ENCODE assay signal across 25 mouse cellular contexts in genomic region chr9:60027234-60027633, GRCm38 (mm10).
A peak's percentile ranks its signal among the peaks of the same experiment; 100 is the strongest.
DNase-seq lines count a peak whose midpoint lies in the region; ATAC-seq and TF ChIP-seq lines count a peak whose summit lies in the region.
"Had no signal": no experiment of that assay in that cellular context is flagged by ENCODE, and none has a peak within 500 bp of the region (broad histone marks: within the 10 kb centered on the region; RNA-seq: fewer than 3 reads in every experiment).

No protein-coding gene starts in this region.

- no peaks in the 10 kb centered on the region for H3K36me3 ChIP-seq in heart, embryonic 14.5 days (ENCODE audit: control insufficient read depth, insufficient read depth, low read length)
- H3K36me3 ChIP-seq in midbrain, embryonic 10.5 days, result no peaks in the 10 kb centered on the region
- no peaks in the 10 kb centered on the region for H3K36me3 ChIP-seq in midbrain, postnatal 0 days (ENCODE audit: insufficient read depth, low read length)
- H3K36me3 ChIP-seq: forebrain, embryonic 10.5 days; heart, embryonic 15.5 days had no signal

- TF ChIP-seq CTCF in midbrain, postnatal 0 days (IDR thresholded peaks at IDR 0.05), result no peak

- 0 out of 2 replicates have a peak, but pooled peaks have one; percentile 3 for ATAC-seq in heart, embryonic 14.5 days (ENCODE audit: insufficient number of reproducible peaks, insufficient read depth, low FRiP score, low read depth)
- no peak for ATAC-seq in midbrain, postnatal 0 days (ENCODE audit: low FRiP score)
- ATAC-seq: activated CD4-positive, CD25-positive, alpha-beta regulatory T cell, adult 4 months; forebrain, embryonic 14.5 days; hindbrain, postnatal 0 days; inflammation-experienced regulatory T-cells, adult 6 months; intestine, embryonic 16.5 days had no signal

- H3K4me1 ChIP-seq in heart, embryonic 14.5 days (ENCODE audit: control insufficient read depth in 2 of 2, insufficient read depth in 2 of 2, low read length in 2 of 2), result peaks cover 0 to 5% of the 10 kb centered on the region in 2 experiments; a peak in 3 of 4 replicates
- peaks cover 55% of the 10 kb centered on the region for H3K4me1 ChIP-seq in midbrain, embryonic 10.5 days
- H3K4me1 ChIP-seq in midbrain, postnatal 0 days (ENCODE audit: insufficient read depth, low read length), result no peaks in the 10 kb centered on the region

- intact Hi-C loops in heart, postnatal 14 days (cut with DNase I), result no loop called here

- WGBS in heart, embryonic 14.5 days, result 80% methylated on average over 4 of the region's 4 CpGs
- WGBS in midbrain, embryonic 10.5 days, result 82% methylated on average over 4 of the region's 4 CpGs
- WGBS in midbrain, postnatal 0 days, result 77% methylated on average over 4 of the region's 4 CpGs

- no peaks in the 10 kb centered on the region for H3K9me3 ChIP-seq in heart, embryonic 14.5 days (ENCODE audit: control insufficient read depth, low read length)
- no peaks in the 10 kb centered on the region for H3K9me3 ChIP-seq in midbrain, embryonic 10.5 days (replicated peaks)
- no peaks in the 10 kb centered on the region for H3K9me3 ChIP-seq in midbrain, postnatal 0 days (ENCODE audit: low read length)
- H3K9me3 ChIP-seq: forebrain, embryonic 10.5 days; heart, embryonic 15.5 days had no signal

- no peak overlapping the region for H3K4me2 ChIP-seq in heart, embryonic 14.5 days (ENCODE audit: low read length)
- no peak overlapping the region for H3K4me2 ChIP-seq in midbrain, postnatal 0 days (ENCODE audit: low read depth, low read length, poor library complexity, severe bottlenecking)
- H3K4me2 ChIP-seq: heart, embryonic 11.5 days; heart, embryonic 15.5 days; hindbrain, embryonic 14.5 days had no signal

- H3K27ac ChIP-seq in heart, embryonic 14.5 days (replicated peaks in 1 of 2; ENCODE audit: control insufficient read depth in 1 of 2, insufficient read depth in 1 of 2, low read depth in 2 of 2, low read length in 2 of 2), result no peak overlapping the region
- 0 out of 2 replicates have a peak overlapping the region, but pooled peaks have one; percentile 13 for H3K27ac ChIP-seq in midbrain, embryonic 10.5 days (replicated peaks)
- H3K27ac ChIP-seq in midbrain, postnatal 0 days (ENCODE audit: low read depth, low read length), result no peak overlapping the region
- H3K27ac ChIP-seq: forebrain, embryonic 10.5 days; heart, adult 2 months; heart, embryonic 15.5 days; hindbrain, embryonic 14.5 days; hindbrain, postnatal 0 days had no signal

- no peaks in the 10 kb centered on the region for H3K27me3 ChIP-seq in heart, embryonic 14.5 days (ENCODE audit: control insufficient read depth, insufficient read depth, low read length)
- no peaks in the 10 kb centered on the region for H3K27me3 ChIP-seq in midbrain, embryonic 10.5 days (ENCODE audit: low read depth, poor library complexity, severe bottlenecking)
- no peaks in the 10 kb centered on the region for H3K27me3 ChIP-seq in midbrain, postnatal 0 days (ENCODE audit: insufficient read depth, low read length)
- H3K27me3 ChIP-seq: heart, embryonic 15.5 days had no signal

- no peak overlapping the region for H3K9ac ChIP-seq in heart, embryonic 14.5 days (ENCODE audit: low read length)
- no peak overlapping the region for H3K9ac ChIP-seq in midbrain, postnatal 0 days (replicated peaks; ENCODE audit: low read length, poor library complexity, severe bottlenecking)
- H3K9ac ChIP-seq: heart, embryonic 15.5 days; hindbrain, embryonic 14.5 days had no signal

- peak; percentile 57 to 75 for DNase-seq in adrenal gland, adult (ENCODE audit: inconsistent age in 2 of 2, low spot score in 1 of 2)
- DNase-seq in adrenal gland, adult 18-20 months (ENCODE audit: low spot score in 2 of 2), result no peak
- DNase-seq in adrenal gland, postnatal 14 days, result peak; percentile 24
- DNase-seq in adrenal gland, postnatal 10 days, result no peak
- no peak for DNase-seq in heart, postnatal 14 days
- no peak for DNase-seq in midbrain, embryonic 10.5 days (ENCODE audit: low spot score)
- DNase-seq in midbrain, postnatal 0 days (ENCODE audit: low spot score), result no peak
- DNase-seq: cerebellum, adult 18-20 months; cerebellum, adult 9-10 months; cerebellum, postnatal 14 days; gastrocnemius, postnatal 25 days; heart, adult 2 months; heart, postnatal 10 days; heart, postnatal 4 days; kidney, adult 2 months had no signal

- H3K4me3 ChIP-seq in heart, embryonic 14.5 days (ENCODE audit: control insufficient read depth in 1 of 2, insufficient read depth in 1 of 2, low read depth in 1 of 2, low read length in 2 of 2), result no peak overlapping the region
- H3K4me3 ChIP-seq in midbrain, embryonic 10.5 days, result no peak overlapping the region
- H3K4me3 ChIP-seq in midbrain, postnatal 0 days (ENCODE audit: low read depth, low read length), result no peak overlapping the region
- H3K4me3 ChIP-seq: forebrain, embryonic 10.5 days; heart, adult 2 months; heart, embryonic 15.5 days had no signal

Comparison
In these comparisons a context has a peak if more than half of its experiments do, and no peak if none do; other contexts are left out.
1. DNase-seq: peak in adrenal gland, adult (2 of 2) and adrenal gland, postnatal 14 days (single experiment); none in adrenal gland, adult 18-20 months (0 of 2), adrenal gland, postnatal 10 days (single experiment), heart, postnatal 14 days (0 of 2), midbrain, embryonic 10.5 days (single experiment) and midbrain, postnatal 0 days (single experiment).